Mouse (Mus musculus): ENCODE measurements at regions not wholly inside any gene's neighbourhood (a gene's known extent, or its start where the extent isn't known, plus 50 kb on each side); places are given as distances from the start of the nearest gene placed in this dataset.

GRCm38 (mm10) chr13:31362386-31362785 lies 193.5 kb upstream of the Foxq1 start:
- Histone ChIP-seq H3K79me2 (ENCODE audit: control insufficient read depth, insufficient read depth, low read length, poor library complexity) (no peaks in the 10 kb centered on the region), H3K4me1 (ENCODE audit: control insufficient read depth in 1 of 2, insufficient read depth in 2 of 2, low read length in 2 of 2) (no peaks in the 10 kb centered on the region), H3K36me3 (ENCODE audit: control insufficient read depth in 1 of 2, insufficient read depth in 2 of 2, low read length in 2 of 2) (no peaks in the 10 kb centered on the region), H3K27ac (ENCODE audit: control insufficient read depth, low read depth, low read length) (no peak overlapping the region), H3K27me3 (ENCODE audit: control insufficient read depth in 1 of 2, insufficient read depth in 2 of 2, low read length in 2 of 2) (no peaks in the 10 kb centered on the region), H3K4me3 (ENCODE audit: control insufficient read depth in 1 of 2, insufficient read depth in 1 of 2, low read depth in 2 of 2, low read length in 2 of 2) (no peak overlapping the region), H3K9me3 (replicated peaks; ENCODE audit: insufficient read depth, low read length) (no peaks in the 10 kb centered on the region), H3K9ac (ENCODE audit: control insufficient read depth, low read depth, low read length, poor library complexity, severe bottlenecking) (no peak overlapping the region)
- TF ChIP-seq MEF2A (IDR thresholded peaks at IDR 0.05; ENCODE audit: extremely low read depth, insufficient replicate concordance, low read depth, low read length, poor library complexity, severe bottlenecking), result no peak
- TF ChIP-seq EP300 (IDR thresholded peaks at IDR 0.05; ENCODE audit: low read depth in 1 of 2, low read length in 2 of 2), result no peak
- no peak for TF ChIP-seq ZNF384 (IDR thresholded peaks at IDR 0.05; ENCODE audit: low read depth, low read length)
- TF ChIP-seq JUND (IDR thresholded peaks at IDR 0.05; ENCODE audit: low read depth, low read length), result no peak
- TF ChIP-seq POLR2A (IDR thresholded peaks at IDR 0.05; ENCODE audit: control insufficient read depth in 1 of 2, insufficient read depth in 1 of 2, low read depth in 1 of 2, low read length in 2 of 2, poor library complexity in 1 of 2), result no peak
- TF ChIP-seq UBTF (IDR thresholded peaks at IDR 0.05; ENCODE audit: borderline replicate concordance, insufficient read depth, low read depth, low read length), result no peak
- TF ChIP-seq ZMIZ1 (IDR thresholded peaks at IDR 0.05; ENCODE audit: low read depth, low read length), result no peak
- TF ChIP-seq CHD2 (IDR thresholded peaks at IDR 0.05; ENCODE audit: low read length), result no peak
- TF ChIP-seq MYC (IDR thresholded peaks at IDR 0.05; ENCODE audit: low read depth, low read length), result no peak
- TF ChIP-seq MAX (IDR thresholded peaks at IDR 0.05; ENCODE audit: low read length), result no peak
- TF ChIP-seq USF1 (IDR thresholded peaks at IDR 0.05; ENCODE audit: low read depth, low read length), result no peak
- TF ChIP-seq ELF1 (IDR thresholded peaks at IDR 0.05; ENCODE audit: low read depth, low read length), result no peak
- DNase-seq (ENCODE audit: low read depth, low spot score), result no peak

GRCm38 (mm10) chr13:31364369-31364768 lies 191.6 kb upstream of the Foxq1 start:
- Histone ChIP-seq H3K9me3 (replicated peaks; ENCODE audit: insufficient read depth, low read length) (no peaks in the 10 kb centered on the region), H3K79me2 (ENCODE audit: control insufficient read depth, insufficient read depth, low read length, poor library complexity) (no peaks in the 10 kb centered on the region), H3K27ac (ENCODE audit: control insufficient read depth, low read depth, low read length) (no peak overlapping the region), H3K36me3 (ENCODE audit: control insufficient read depth in 1 of 2, insufficient read depth in 2 of 2, low read length in 2 of 2) (no peaks in the 10 kb centered on the region), H3K9ac (ENCODE audit: control insufficient read depth, low read depth, low read length, poor library complexity, severe bottlenecking) (no peak overlapping the region), H3K4me1 (ENCODE audit: control insufficient read depth in 1 of 2, insufficient read depth in 2 of 2, low read length in 2 of 2) (no peaks in the 10 kb centered on the region), H3K27me3 (ENCODE audit: control insufficient read depth in 1 of 2, insufficient read depth in 2 of 2, low read length in 2 of 2) (no peaks in the 10 kb centered on the region), H3K4me3 (ENCODE audit: control insufficient read depth in 1 of 2, insufficient read depth in 1 of 2, low read depth in 2 of 2, low read length in 2 of 2) (no peak overlapping the region)
- TF ChIP-seq EP300 (IDR thresholded peaks at IDR 0.05; ENCODE audit: low read depth in 1 of 2, low read length in 2 of 2) (no peak), TCF12 (IDR thresholded peaks at IDR 0.05; ENCODE audit: low read depth, low read length) (no peak), ZKSCAN1 (IDR thresholded peaks at IDR 0.05; ENCODE audit: low read depth, low read length) (no peak), MYB (IDR thresholded peaks at IDR 0.05; ENCODE audit: low read depth, low read length) (no peak), ZNF384 (IDR thresholded peaks at IDR 0.05; ENCODE audit: low read depth, low read length) (no peak), JUND (IDR thresholded peaks at IDR 0.05; ENCODE audit: low read depth, low read length) (no peak), ZC3H11A (IDR thresholded peaks at IDR 0.05; ENCODE audit: low read depth, low read length) (no peak), POLR2A (IDR thresholded peaks at IDR 0.05; ENCODE audit: control insufficient read depth in 1 of 2, insufficient read depth in 1 of 2, low read depth in 1 of 2, low read length in 2 of 2, poor library complexity in 1 of 2) (no peak), RCOR1 (IDR thresholded peaks at IDR 0.05; ENCODE audit: low read depth, low read length) (no peak), TBP (IDR thresholded peaks at IDR 0.05; ENCODE audit: low read depth, low read length) (no peak), E2F4 (IDR thresholded peaks at IDR 0.05; ENCODE audit: borderline replicate concordance, low read depth, low read length) (no peak), GATA1 (IDR thresholded peaks at IDR 0.05; ENCODE audit: low read depth, low read length) (no peak), USF1 (IDR thresholded peaks at IDR 0.05; ENCODE audit: low read depth, low read length) (no peak), CHD2 (IDR thresholded peaks at IDR 0.05; ENCODE audit: low read length) (no peak), POLR2AphosphoS2 (IDR thresholded peaks at IDR 0.05; ENCODE audit: low read length) (no peak), CTCF (IDR thresholded peaks at IDR 0.05 in 2 of 3, conservative IDR thresholded peaks at IDR 0.05 in 1 of 3; ENCODE audit: control insufficient read depth in 1 of 3, insufficient read depth in 1 of 3, low read depth in 2 of 3, low read length in 3 of 3, poor library complexity in 1 of 3, severe bottlenecking in 1 of 3) (no peak), ZMIZ1 (IDR thresholded peaks at IDR 0.05; ENCODE audit: low read depth, low read length) (no peak), HCFC1 (IDR thresholded peaks at IDR 0.05; ENCODE audit: low read depth, low read length) (no peak), KAT2A (conservative IDR thresholded peaks at IDR 0.05; ENCODE audit: low read depth, low read length) (no peak)
- no peak for DNase-seq (ENCODE audit: low read depth, low spot score)
